Mouse (Mus musculus): Measurements from ENCODE around the gene Ppp1r13b. TPM values are rescaled to one million over a fixed set of nuclear protein-coding genes. Genes with fewer than 3 reads are reported as not detected.

The Ppp1r13b gene
- polyA plus RNA-seq, 1 experiment from 2014 or later: 6.0 TPM

- 75% methylated on average over 4 of the region's 4 CpGs for whole genome bisulfite sequencing
- Histone ChIP-seq H3K4me1 (peaks cover 3% of the 10 kb centered on the region; the same call in 1 of the 2 replicates), H3K36me3 (no peaks in the 10 kb centered on the region), H3K27ac (no peak overlapping the region), H3K9me3 (replicated peaks) (no peaks in the 10 kb centered on the region), H3K4me3 (no peak overlapping the region), H3K27me3 (ENCODE audit: low read depth, poor library complexity, severe bottlenecking) (no peaks in the 10 kb centered on the region)
- no peak for DNase-seq (ENCODE audit: low spot score)
These were observed 54.4 kb downstream of the Ppp1r13b start for GRCm38 (mm10) chr12:111853546-111853945.

GRCm38 (mm10) chr12:111853011-111853436, 54.9 kb downstream of the Ppp1r13b start:
- peaks cover 3% of the 10 kb centered on the region; the same call in 1 of the 2 replicates for H3K4me1 ChIP-seq
- 65% methylated on average over 10 of the region's 10 CpGs for WGBS
- no peak overlapping the region for H3K27ac ChIP-seq
- no peak for DNase-seq (ENCODE audit: low spot score)
- H3K9me3 ChIP-seq (replicated peaks): no peaks in the 10 kb centered on the region
- H3K27me3 ChIP-seq (ENCODE audit: low read depth, poor library complexity, severe bottlenecking): no peaks in the 10 kb centered on the region
- H3K4me3 ChIP-seq: no peak overlapping the region
- no peaks in the 10 kb centered on the region for H3K36me3 ChIP-seq

- no peaks in the 10 kb centered on the region for H3K27me3 ChIP-seq (ENCODE audit: low read depth, poor library complexity, severe bottlenecking)
- H3K9me3 ChIP-seq (replicated peaks): no peaks in the 10 kb centered on the region
- no peaks in the 10 kb centered on the region for H3K36me3 ChIP-seq
- H3K4me3 ChIP-seq: no peak overlapping the region
- 89% methylated on average over 5 of the region's 5 CpGs for whole genome bisulfite sequencing
- no peak for DNase-seq (ENCODE audit: low spot score)
- no peak overlapping the region for H3K27ac ChIP-seq
- H3K4me1 ChIP-seq: peaks cover 3% of the 10 kb centered on the region; the same call in 1 of the 2 replicates
These were observed 56.2 kb downstream of the Ppp1r13b start for GRCm38 (mm10) chr12:111851745-111852144.

- H3K36me3 ChIP-seq: no peaks in the 10 kb centered on the region
- H3K9me3 ChIP-seq (replicated peaks): no peaks in the 10 kb centered on the region
- no peaks in the 10 kb centered on the region for H3K27me3 ChIP-seq (ENCODE audit: low read depth, poor library complexity, severe bottlenecking)
- no peak overlapping the region for H3K27ac ChIP-seq
- H3K4me3 ChIP-seq: no peak overlapping the region
- peaks cover 3% of the 10 kb centered on the region; the same call in 1 of the 2 replicates for H3K4me1 ChIP-seq
- no peak for DNase-seq (ENCODE audit: low spot score)
- 59% methylated on average over 2 of the region's 2 CpGs for WGBS
These were observed 56.7 kb downstream of the Ppp1r13b start for GRCm38 (mm10) chr12:111851235-111851634.

GRCm38 (mm10) chr12:111848300-111848798, 59.6 kb downstream of the Ppp1r13b start:
- no peak overlapping the region for H3K4me3 ChIP-seq
- DNase-seq (ENCODE audit: low spot score): no peak
- H3K27ac ChIP-seq: no peak overlapping the region

GRCm38 (mm10) chr12:111846815-111847214, 61.1 kb downstream of the Ppp1r13b start:
- H3K4me1 ChIP-seq: peaks cover 11% of the 10 kb centered on the region
- no peaks in the 10 kb centered on the region for H3K9me3 ChIP-seq (replicated peaks)

More at GRCm38 (mm10) chr12:111848300-111848798, 59.6 kb downstream of the Ppp1r13b start:
- Histone ChIP-seq H3K4me1 (peaks cover 6% of the 10 kb centered on the region), H3K27me3 (ENCODE audit: low read depth, poor library complexity, severe bottlenecking) (no peaks in the 10 kb centered on the region), H3K9me3 (replicated peaks) (no peaks in the 10 kb centered on the region), H3K36me3 (no peaks in the 10 kb centered on the region)
- WGBS: 71% methylated on average over 9 of the region's 9 CpGs

GRCm38 (mm10) chr12:111845953-111846352, 62.0 kb downstream of the Ppp1r13b start:
- no peak for DNase-seq (ENCODE audit: low spot score)
- H3K4me3 ChIP-seq: no peak overlapping the region
- 86% methylated on average over 4 of the region's 4 CpGs for WGBS
- no peaks in the 10 kb centered on the region for H3K9me3 ChIP-seq (replicated peaks)
- H3K4me1 ChIP-seq: peaks cover 11% of the 10 kb centered on the region
- no peaks in the 10 kb centered on the region for H3K27me3 ChIP-seq (ENCODE audit: low read depth, poor library complexity, severe bottlenecking)
- H3K36me3 ChIP-seq: no peaks in the 10 kb centered on the region
- H3K27ac ChIP-seq: no peak overlapping the region

More at GRCm38 (mm10) chr12:111846815-111847214, 61.1 kb downstream of the Ppp1r13b start:
- H3K36me3 ChIP-seq: no peaks in the 10 kb centered on the region
- DNase-seq (ENCODE audit: low spot score): no peak
- 89% methylated on average over 10 of the region's 10 CpGs for WGBS
- no peak overlapping the region for H3K4me3 ChIP-seq
- H3K27ac ChIP-seq: no peak overlapping the region
- no peaks in the 10 kb centered on the region for H3K27me3 ChIP-seq (ENCODE audit: low read depth, poor library complexity, severe bottlenecking)

- no peak for DNase-seq (ENCODE audit: low spot score)
- H3K9me3 ChIP-seq (replicated peaks): no peaks in the 10 kb centered on the region
- peaks cover 11% of the 10 kb centered on the region for H3K4me1 ChIP-seq
- no peak overlapping the region for H3K4me3 ChIP-seq
- H3K27ac ChIP-seq: no peak overlapping the region
- H3K36me3 ChIP-seq: no peaks in the 10 kb centered on the region
- WGBS: 76% methylated on average over 2 of the region's 2 CpGs
- H3K27me3 ChIP-seq (ENCODE audit: low read depth, poor library complexity, severe bottlenecking): no peaks in the 10 kb centered on the region
These were observed 64.4 kb downstream of the Ppp1r13b start for GRCm38 (mm10) chr12:111843470-111843869.

- Histone ChIP-seq H3K27me3 (ENCODE audit: low read depth, poor library complexity, severe bottlenecking) (no peaks in the 10 kb centered on the region), H3K4me3 (no peak overlapping the region), H3K9me3 (replicated peaks) (no peaks in the 10 kb centered on the region), H3K27ac (no peak overlapping the region), H3K36me3 (no peaks in the 10 kb centered on the region), H3K4me1 (peaks cover 11% of the 10 kb centered on the region)
- no peak for DNase-seq (ENCODE audit: low spot score)
- WGBS: 78% methylated on average over 15 of the region's 15 CpGs
These were observed 65.1 kb downstream of the Ppp1r13b start for GRCm38 (mm10) chr12:111842565-111843433.

- WGBS: 95% methylated on average over 10 of the region's 10 CpGs
- H3K4me3 ChIP-seq: no peak overlapping the region
- no peaks in the 10 kb centered on the region for H3K9me3 ChIP-seq (replicated peaks)
- H3K4me1 ChIP-seq: no peaks in the 10 kb centered on the region; the same call in 1 of the 2 replicates
- H3K27me3 ChIP-seq (ENCODE audit: low read depth, poor library complexity, severe bottlenecking): no peaks in the 10 kb centered on the region
- H3K27ac ChIP-seq: no peak overlapping the region
- H3K36me3 ChIP-seq: peaks cover 40% of the 10 kb centered on the region
- DNase-seq (ENCODE audit: low spot score): no peak
These were observed 74.5 kb downstream of the Ppp1r13b start for GRCm38 (mm10) chr12:111833457-111833856.

- no peaks in the 10 kb centered on the region for H3K4me1 ChIP-seq
- peaks cover 48% of the 10 kb centered on the region for H3K36me3 ChIP-seq
- WGBS: 81% methylated on average over 5 of the region's 5 CpGs
These were observed 75.3 kb downstream of the Ppp1r13b start for GRCm38 (mm10) chr12:111832643-111833042.

GRCm38 (mm10) chr12:111830375-111830774, 77.5 kb downstream of the Ppp1r13b start:
- WGBS: 94% methylated on average over 10 of the region's 10 CpGs
- Histone ChIP-seq H3K36me3 (peaks cover 71% of the 10 kb centered on the region), H3K4me3 (no peak overlapping the region), H3K27me3 (ENCODE audit: low read depth, poor library complexity, severe bottlenecking) (no peaks in the 10 kb centered on the region), H3K27ac (no peak overlapping the region), H3K4me1 (no peaks in the 10 kb centered on the region), H3K9me3 (replicated peaks) (no peaks in the 10 kb centered on the region)
- DNase-seq (ENCODE audit: low spot score): no peak

More at GRCm38 (mm10) chr12:111832643-111833042, 75.3 kb downstream of the Ppp1r13b start:
- Histone ChIP-seq H3K4me3 (no peak overlapping the region), H3K27ac (no peak overlapping the region), H3K9me3 (replicated peaks) (no peaks in the 10 kb centered on the region), H3K27me3 (ENCODE audit: low read depth, poor library complexity, severe bottlenecking) (no peaks in the 10 kb centered on the region)
- no peak for DNase-seq (ENCODE audit: low spot score)

GRCm38 (mm10) chr12:111829954-111830353, 78.0 kb downstream of the Ppp1r13b start:
- H3K9me3 ChIP-seq (replicated peaks): no peaks in the 10 kb centered on the region
- H3K27ac ChIP-seq: no peak overlapping the region
- H3K4me3 ChIP-seq: no peak overlapping the region
- H3K36me3 ChIP-seq: peaks cover 75% of the 10 kb centered on the region
- H3K27me3 ChIP-seq (ENCODE audit: low read depth, poor library complexity, severe bottlenecking): no peaks in the 10 kb centered on the region
- no peaks in the 10 kb centered on the region for H3K4me1 ChIP-seq
- WGBS: 90% methylated on average over 9 of the region's 9 CpGs
- no peak for DNase-seq (ENCODE audit: low spot score)
